Mouse (Mus musculus) heart, embryonic 15.5 days (tissue): ENCODE measurements around the gene Slc38a11. TPM values are rescaled to one million over a fixed set of nuclear protein-coding genes. Genes with fewer than 3 reads are reported as not detected.

ENCODE experiments used
- ATAC-seq: fragments of 200-750 bp; cut with Nextera tagmentation; replicated peaks from 2 replicates; pipeline ENCODE4 v1.8.0; 2017; ENCODE audit warnings: low read depth, moderate TSS enrichment; ENCODE audit not compliant: insufficient number of reproducible peaks, insufficient read depth, low FRiP score
- H3K27ac ChIP-seq: fragments of 300-500 bp; sonication (generic); 2 replicates; pipeline ENCODE4 v1.5.1; 2015; ENCODE audit warnings: mild to moderate bottlenecking, inconsistent platforms
- H3K27me3 ChIP-seq: fragments of 300-500 bp; sonication (generic); 2 replicates; pipeline ENCODE4 v1.6.1; 2015; ENCODE audit warnings: inconsistent platforms
- H3K36me3 ChIP-seq: fragments of 300-500 bp; sonication (generic); 2 replicates; pipeline ENCODE4 v1.6.1; 2015; ENCODE audit warnings: mild to moderate bottlenecking, inconsistent platforms
- H3K4me1 ChIP-seq: fragments of 300-500 bp; sonication (generic); replicated peaks from 2 replicates; pipeline ENCODE4 v1.6.1; 2015; ENCODE audit warnings: inconsistent platforms
- H3K4me2 ChIP-seq: fragments of 300-500 bp; sonication (generic); 2 replicates; pipeline ENCODE4 v1.6.1; 2015; ENCODE audit warnings: inconsistent platforms, mild to moderate bottlenecking, moderate library complexity
- H3K4me3 ChIP-seq: fragments of 300-500 bp; sonication (generic); 2 replicates; pipeline ENCODE4 v1.5.1; 2015; ENCODE audit warnings: mild to moderate bottlenecking, inconsistent platforms
- H3K9ac ChIP-seq: fragments of 300-500 bp; sonication (generic); 2 replicates; pipeline ENCODE4 v1.6.1; 2015; ENCODE audit warnings: mild to moderate bottlenecking, inconsistent platforms
- H3K9me3 ChIP-seq: fragments of 300-500 bp; sonication (generic); replicated peaks from 2 replicates; pipeline ENCODE4 v1.6.1; 2016; ENCODE audit warnings: inconsistent platforms
- WGBS: fragments of 180-500 bp; shearing (Covaris S2); methylation state at CpG from one replicate; pipeline ENCODE4 v1.1.7; 2015; ENCODE audit warnings: mixed read lengths; 5-methylcytosine and 5-hydroxymethylcytosine counted together
- microRNA-seq: library from miRNA; unstranded; fragments of <30 nt; microRNA quantifications from one replicate; pipeline ENCODE4, GENCODE M21; 2016
- polyA plus RNA-seq: library from polyadenylated mRNA; unstranded; fragments of >200 nt; fragmentation: Nextera tagmentation; extraction: Ambion mirVana; gene quantifications from 2 replicates; pipeline ENCODE4 v1.2.1, GENCODE M21; 2015

Gene Slc38a11
- polyA plus RNA-seq, 1 experiment from 2014 or later: 0.09 TPM

GRCm38 (mm10) chr2:65275443-65276061 is 88.3 kb downstream of the Slc38a11 start:
- Histone ChIP-seq H3K36me3 (no peaks in the 10 kb centered on the region), H3K27ac (no peak overlapping the region), H3K4me1 (peaks cover 4% of the 10 kb centered on the region), H3K27me3 (no peaks in the 10 kb centered on the region), H3K9me3 (no peaks in the 10 kb centered on the region), H3K4me2 (no peak overlapping the region), H3K4me3 (no peak overlapping the region), H3K9ac (no peak overlapping the region)
- no peak for ATAC-seq
- WGBS: 84% methylated on average over 6 of the region's 6 CpGs

- 57% methylated on average over 2 of the region's 2 CpGs for WGBS
- H3K4me3 ChIP-seq: no peak overlapping the region
- ATAC-seq: no peak
- H3K27ac ChIP-seq: no peak overlapping the region
- H3K36me3 ChIP-seq: no peaks in the 10 kb centered on the region
- no peaks in the 10 kb centered on the region for H3K9me3 ChIP-seq
- peaks cover 2% of the 10 kb centered on the region for H3K4me1 ChIP-seq
- H3K27me3 ChIP-seq: no peaks in the 10 kb centered on the region
- H3K4me2 ChIP-seq: no peak overlapping the region
- no peak overlapping the region for H3K9ac ChIP-seq
These were observed 89.9 kb downstream of the Slc38a11 start for GRCm38 (mm10) chr2:65273910-65274309.

DNA sequence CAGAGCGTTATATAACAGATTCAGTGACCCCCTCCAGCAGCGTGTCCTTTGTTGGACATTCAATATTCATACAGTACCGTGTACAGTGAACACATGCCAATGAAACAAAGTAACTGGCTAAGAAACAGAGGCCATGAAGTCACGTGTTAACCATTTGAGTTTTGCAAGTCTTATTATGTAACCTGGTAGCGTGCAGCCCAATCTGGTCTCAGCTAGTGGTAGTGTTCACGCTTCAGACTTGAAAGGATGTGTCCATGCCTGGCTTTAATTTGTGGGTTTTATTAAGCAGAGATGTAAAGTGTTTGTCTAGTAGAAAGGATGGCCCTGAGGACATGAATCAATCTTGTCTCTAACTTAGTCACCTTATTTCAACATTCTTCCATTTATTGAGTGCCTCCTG is 95.1 kb downstream of the Slc38a11 start:
- H3K36me3 ChIP-seq: no peaks in the 10 kb centered on the region
- WGBS: 90% methylated on average over 6 of the region's 6 CpGs
- H3K4me2 ChIP-seq: no peak overlapping the region
- no peaks in the 10 kb centered on the region for H3K9me3 ChIP-seq
- H3K4me3 ChIP-seq: no peak overlapping the region
- H3K27ac ChIP-seq: no peak overlapping the region
- ATAC-seq: no peak
- H3K9ac ChIP-seq: no peak overlapping the region
- H3K4me1 ChIP-seq: no peaks in the 10 kb centered on the region
- no peaks in the 10 kb centered on the region for H3K27me3 ChIP-seq

DNA sequence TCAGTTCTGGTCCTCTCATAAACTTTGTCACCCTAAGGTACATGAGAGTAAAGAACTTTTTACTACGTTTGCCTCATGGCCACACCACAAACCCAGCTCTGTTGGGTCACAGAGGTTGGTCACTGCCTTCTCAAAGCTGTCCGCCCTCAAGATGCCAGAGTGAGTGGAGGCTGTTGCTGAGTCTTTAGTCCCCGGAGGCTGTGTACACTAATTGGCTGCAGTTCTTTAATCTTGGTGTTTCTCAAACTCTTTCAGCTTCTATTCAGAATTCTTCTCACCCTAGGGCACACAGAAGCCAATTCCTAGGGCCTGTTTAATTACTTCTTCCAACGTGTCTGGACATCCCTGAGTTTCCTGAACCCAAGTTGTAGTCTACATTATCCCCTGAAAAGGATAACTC is 96.0 kb downstream of the Slc38a11 start:
- H3K27ac ChIP-seq: no peak overlapping the region
- H3K4me3 ChIP-seq: no peak overlapping the region
- no peaks in the 10 kb centered on the region for H3K9me3 ChIP-seq
- H3K27me3 ChIP-seq: no peaks in the 10 kb centered on the region
- no peak overlapping the region for H3K9ac ChIP-seq
- no peaks in the 10 kb centered on the region for H3K4me1 ChIP-seq
- no peak for ATAC-seq
- WGBS: 69% methylated on average over 4 of the region's 4 CpGs
- H3K4me2 ChIP-seq: no peak overlapping the region
- no peaks in the 10 kb centered on the region for H3K36me3 ChIP-seq

GRCm38 (mm10) chr2:65266576-65267299 is 97.1 kb downstream of the Slc38a11 start:
- no peak overlapping the region for H3K27ac ChIP-seq
- ATAC-seq: no peak
- no peaks in the 10 kb centered on the region for H3K9me3 ChIP-seq
- H3K9ac ChIP-seq: no peak overlapping the region
- no peak overlapping the region for H3K4me3 ChIP-seq
- no peaks in the 10 kb centered on the region for H3K27me3 ChIP-seq
- 70% methylated on average over 5 of the region's 5 CpGs for WGBS
- H3K4me2 ChIP-seq: no peak overlapping the region
- no peaks in the 10 kb centered on the region for H3K4me1 ChIP-seq
- H3K36me3 ChIP-seq: no peaks in the 10 kb centered on the region

Small RNA genes within 50 kb of the gene (microRNA-seq; reads per million reads assigned to microRNA genes)
- not detected for gene Mir6337

Other genes starting within 250 kb of the Slc38a11 start
- gene Cobll1, start 124.6 kb downstream of the Slc38a11 start, polyA plus RNA-seq: 9.9 and 10.7 TPM in 2 replicates
- gene Scn3a, start 203.6 kb upstream of the Slc38a11 start, polyA plus RNA-seq: 0.49 and 1.5 TPM in 2 replicates